Mouse (Mus musculus) cortical plate, adult 2 months (tissue): ENCODE measurements around the gene Ppm1l. TPM values are rescaled to one million over a fixed set of nuclear protein-coding genes. Genes with fewer than 3 reads are reported as not detected.
A peak's percentile ranks its signal among the peaks of the same experiment; 100 is the strongest.

Experiments
- H3K27ac ChIP-seq: fragments of 200-500 bp; 2 replicates; pipeline ENCODE4 v1.5.1; 2012; ENCODE audit warnings: low read length, control low read depth, inconsistent platforms; ENCODE audit not compliant: insufficient read depth
- H3K4me1 ChIP-seq: fragments of 200-500 bp; 2 replicates; pipeline ENCODE4 v1.6.1; 2011; ENCODE audit warnings: low read length; ENCODE audit not compliant: control insufficient read depth, insufficient read depth
- H3K4me3 ChIP-seq: fragments of 200-500 bp; 2 replicates; pipeline ENCODE4 v1.5.1; 2011; ENCODE audit warnings: mild to moderate bottlenecking, low read length, control low read depth; ENCODE audit not compliant: insufficient read depth
- CTCF ChIP-seq: fragments of 200-500 bp; IDR thresholded peaks from 2 replicates; pipeline ENCODE4 v1.5.1; 2011; ENCODE audit warnings: mild to moderate bottlenecking, control low read depth, low read length; ENCODE audit not compliant: insufficient read depth; ENCODE audit errors: extremely low read depth
- POLR2A ChIP-seq: fragments of 200-500 bp; IDR thresholded peaks from 2 replicates; pipeline ENCODE4 v1.6.1; 2011; ENCODE audit warnings: mild to moderate bottlenecking, low read length, control low read depth; ENCODE audit not compliant: insufficient read depth; ENCODE audit errors: extremely low read depth
- polyA plus RNA-seq: library from polyadenylated mRNA; depleted of rRNA; stranded (reverse); fragments of >200 nt; gene quantifications from 2 replicates; pipeline ENCODE4 v1.2.3, GENCODE M21; 2012

Gene Ppm1l
- polyA plus RNA-seq, 1 experiment = 35.3 TPM

DNA sequence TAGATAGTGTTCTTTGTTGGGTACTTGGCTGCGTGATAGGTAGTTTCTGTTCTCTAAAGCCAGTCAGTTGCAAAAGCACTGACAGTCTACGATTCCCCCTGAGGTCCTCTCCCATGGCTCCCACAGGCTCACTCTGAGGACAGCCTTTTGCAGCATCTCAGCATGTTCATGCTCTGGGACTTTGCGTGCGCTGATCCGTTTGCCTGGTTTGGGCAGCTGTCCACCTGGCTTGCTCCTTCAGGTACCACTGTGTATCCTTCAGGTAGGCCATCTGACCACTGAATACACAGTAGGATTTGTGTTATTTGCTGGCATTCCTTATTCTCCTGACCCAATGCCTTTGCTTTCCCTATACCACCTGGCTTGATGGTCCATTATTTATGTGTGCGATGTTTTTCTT, 33.3 kb downstream of the Ppm1l start:
- Histone ChIP-seq H3K27ac (no peak overlapping the region), H3K4me3 (no peak overlapping the region), H3K4me1 (peaks cover 1% of the 10 kb centered on the region; the same call in 1 of the 2 replicates)
- TF ChIP-seq POLR2A (no peak), CTCF (no peak)

- TF ChIP-seq CTCF (no peak), POLR2A (no peak)
- Histone ChIP-seq H3K4me3 (no peak overlapping the region), H3K4me1 (no peaks in the 10 kb centered on the region; the same call in 1 of the 2 replicates), H3K27ac (no peak overlapping the region)
These were observed 35.5 kb downstream of the Ppm1l start for GRCm38 (mm10) chr3:69352194-69352593.

GRCm38 (mm10) chr3:69354681-69355080, 38.0 kb downstream of the Ppm1l start:
- Histone ChIP-seq H3K4me1 (no peaks in the 10 kb centered on the region), H3K4me3 (no peak overlapping the region), H3K27ac (no peak overlapping the region)
- no peak for TF ChIP-seq POLR2A
- TF ChIP-seq CTCF = no peak

GRCm38 (mm10) chr3:69356078-69356665, 39.5 kb downstream of the Ppm1l start:
- Histone ChIP-seq H3K4me3 (no peak overlapping the region), H3K27ac (no peak overlapping the region), H3K4me1 (peaks cover 2% of the 10 kb centered on the region; the same call in 1 of the 2 replicates)
- TF ChIP-seq POLR2A = no peak

DNA sequence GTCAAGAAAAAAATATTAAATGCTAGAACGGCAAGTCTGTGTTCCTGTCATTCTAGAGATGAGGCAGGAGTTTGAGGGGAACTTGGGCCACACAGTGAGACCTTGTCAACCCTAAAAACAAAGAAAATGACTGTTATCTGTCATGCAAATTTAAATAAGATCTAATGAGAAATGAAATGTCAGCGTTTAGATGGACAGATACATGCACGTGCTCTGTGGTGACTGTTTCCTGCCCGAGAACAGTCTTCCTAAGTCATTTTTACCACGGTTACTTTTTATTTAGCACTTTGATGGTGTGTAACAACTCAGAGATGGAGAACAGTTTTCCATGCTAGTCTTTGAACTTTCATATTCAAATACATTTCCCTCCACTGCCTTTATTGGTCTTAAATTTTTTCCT, 40.1 kb downstream of the Ppm1l start:
- Histone ChIP-seq H3K27ac (no peak overlapping the region), H3K4me3 (no peak overlapping the region), H3K4me1 (peaks cover 4% of the 10 kb centered on the region)
- TF ChIP-seq CTCF (no peak), POLR2A (no peak)

- Histone ChIP-seq H3K27ac (no peak overlapping the region), H3K4me1 (peaks cover 6% of the 10 kb centered on the region), H3K4me3 (no peak overlapping the region)
- no peak for TF ChIP-seq CTCF
- no peak for TF ChIP-seq POLR2A
These were observed 41.4 kb downstream of the Ppm1l start for GRCm38 (mm10) chr3:69357897-69358619.

DNA sequence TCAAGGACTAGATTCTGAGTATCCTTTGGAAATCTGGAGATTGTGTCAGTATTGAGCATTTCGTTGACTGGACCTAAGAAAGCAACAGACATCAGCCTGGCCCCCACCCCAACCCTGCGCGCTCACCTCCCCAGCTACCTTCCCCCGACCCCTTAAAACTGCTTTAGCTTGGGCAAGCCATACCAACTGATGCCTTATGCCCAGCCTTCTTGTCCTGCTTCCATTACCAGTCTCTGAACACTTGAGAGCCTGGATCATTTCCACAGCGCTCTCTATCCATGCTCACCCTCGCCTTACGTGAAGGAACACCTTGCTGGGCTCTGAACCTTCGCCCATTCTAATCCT, 41.9 kb downstream of the Ppm1l start:
- H3K4me1 ChIP-seq = peaks cover 6% of the 10 kb centered on the region
- TF ChIP-seq POLR2A (no peak), CTCF (no peak)
- H3K27ac ChIP-seq = no peak overlapping the region
- no peak overlapping the region for H3K4me3 ChIP-seq

GRCm38 (mm10) chr3:69360263-69360895, 43.7 kb downstream of the Ppm1l start:
- TF ChIP-seq CTCF (no peak), POLR2A (no peak)
- Histone ChIP-seq H3K27ac (no peak overlapping the region), H3K4me3 (no peak overlapping the region), H3K4me1 (peaks cover 6% of the 10 kb centered on the region)

DNA sequence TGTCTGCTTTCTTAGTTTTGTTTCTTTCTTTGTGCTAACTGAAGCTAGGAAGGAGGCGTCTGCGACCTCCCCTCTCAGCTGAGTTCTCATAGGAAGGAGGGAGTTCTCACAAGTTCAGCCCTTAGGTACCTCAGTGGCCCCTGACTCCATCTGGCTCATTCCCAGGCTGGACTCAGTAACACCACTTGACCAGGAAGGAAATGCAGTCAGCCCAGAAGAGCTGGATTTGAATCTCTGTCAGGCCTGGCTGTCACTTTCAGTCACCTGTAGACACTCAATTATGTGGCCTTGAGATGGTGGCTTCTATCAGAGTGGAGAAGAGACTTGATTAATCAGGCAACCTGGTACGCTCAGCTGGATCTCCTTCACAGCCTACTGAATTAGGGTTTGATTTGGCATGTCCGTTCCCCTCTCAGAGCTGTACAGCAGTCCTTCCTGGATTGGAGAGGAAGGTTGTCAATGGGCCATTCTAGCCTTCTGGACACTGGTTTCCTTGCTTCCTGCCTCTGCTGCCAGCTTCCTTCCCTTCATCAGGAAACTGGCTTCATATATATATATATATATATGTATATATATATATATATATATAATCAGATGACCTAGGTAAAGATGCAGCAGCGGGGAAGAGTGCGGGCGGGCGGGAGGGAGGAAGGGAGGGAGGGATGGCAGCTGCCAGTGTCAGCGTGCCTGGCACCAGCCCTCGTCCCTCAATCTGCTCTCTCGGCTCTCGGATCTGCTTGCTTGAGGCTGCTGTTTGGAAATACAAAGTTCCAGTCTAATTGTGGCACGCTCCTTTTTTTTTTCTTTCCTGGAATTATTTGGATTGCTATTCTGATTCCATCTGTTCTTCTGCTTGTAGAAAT, 45.1 kb downstream of the Ppm1l start:
- TF ChIP-seq POLR2A (no peak), CTCF (no peak)
- Histone ChIP-seq H3K4me3 (no peak overlapping the region), H3K27ac (no peak overlapping the region), H3K4me1 (peaks cover 6% of the 10 kb centered on the region)

DNA sequence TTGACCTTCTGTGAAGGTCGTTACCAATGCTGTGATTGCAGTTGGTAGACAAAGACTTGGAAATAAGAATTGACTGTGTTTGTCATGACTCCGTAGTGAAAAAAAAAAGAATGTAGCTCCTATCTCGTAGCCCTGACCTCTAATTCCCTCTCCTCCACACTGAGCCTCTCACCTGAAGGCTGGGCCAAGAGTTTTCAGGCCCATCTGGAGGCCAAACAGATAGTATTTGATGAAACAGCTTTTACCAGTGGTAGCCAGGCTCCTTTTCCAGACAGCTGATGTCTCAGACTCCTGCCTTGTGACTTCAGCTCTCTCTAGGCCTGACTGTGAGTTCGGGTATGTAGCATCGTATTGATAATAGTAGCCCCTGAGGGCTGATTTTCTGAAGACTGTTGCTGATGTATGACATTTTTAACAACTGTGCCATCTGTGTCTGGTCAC, 45.7 kb downstream of the Ppm1l start:
- TF ChIP-seq CTCF = no peak
- Histone ChIP-seq H3K4me3 (no peak overlapping the region), H3K27ac (peak overlapping the region; percentile 50; the same call in 1 of the 2 replicates), H3K4me1 (peaks cover 8% of the 10 kb centered on the region)
